Mouse (Mus musculus): ENCODE results near the gene Nav3.

The Nav3 gene

GRCm38 (mm10) chr10:109920607-109921187, 535.3 kb downstream of the Nav3 start:
- no peak for DNase-seq (ENCODE audit: low read depth, low spot score)

- DNase-seq (ENCODE audit: low read depth, low spot score): no peak
These were observed 536.5 kb downstream of the Nav3 start for GRCm38 (mm10) chr10:109919515-109919914.

- no peak for DNase-seq (ENCODE audit: low read depth, low spot score)
These were observed 548.8 kb downstream of the Nav3 start for GRCm38 (mm10) chr10:109907206-109907605.

GRCm38 (mm10) chr10:109906413-109906785, 549.6 kb downstream of the Nav3 start:
- no peak for DNase-seq (ENCODE audit: low read depth, low spot score)

- no peak for DNase-seq (ENCODE audit: low read depth, low spot score)
These were observed 550.2 kb downstream of the Nav3 start for GRCm38 (mm10) chr10:109905649-109906412.

- no peak for DNase-seq (ENCODE audit: low read depth, low spot score)
These were observed 551.2 kb downstream of the Nav3 start for GRCm38 (mm10) chr10:109904841-109905240.

- DNase-seq (ENCODE audit: low read depth, low spot score): no peak
These were observed 552.1 kb downstream of the Nav3 start for GRCm38 (mm10) chr10:109903701-109904555.

GRCm38 (mm10) chr10:109903241-109903640, 552.8 kb downstream of the Nav3 start:
- no peak for DNase-seq (ENCODE audit: low read depth, low spot score)

GRCm38 (mm10) chr10:109889171-109889475, 566.9 kb downstream of the Nav3 start:
- DNase-seq (ENCODE audit: low read depth, low spot score): no peak

- DNase-seq (ENCODE audit: low read depth, low spot score): no peak
These were observed 567.4 kb downstream of the Nav3 start for GRCm38 (mm10) chr10:109888355-109889170.

GRCm38 (mm10) chr10:109887160-109887559, 568.8 kb downstream of the Nav3 start:
- no peak for DNase-seq (ENCODE audit: low read depth, low spot score)

- no peak for DNase-seq (ENCODE audit: low read depth, low spot score)
These were observed 579.9 kb downstream of the Nav3 start for GRCm38 (mm10) chr10:109876107-109876506.

GRCm38 (mm10) chr10:109875312-109875830, 580.6 kb downstream of the Nav3 start:
- DNase-seq (ENCODE audit: low read depth, low spot score): no peak

- DNase-seq (ENCODE audit: low read depth, low spot score): no peak
These were observed 581.2 kb downstream of the Nav3 start for GRCm38 (mm10) chr10:109874652-109875311.

- DNase-seq (ENCODE audit: low read depth, low spot score): no peak
These were observed 589.9 kb downstream of the Nav3 start for GRCm38 (mm10) chr10:109866063-109866462.

- no peak for DNase-seq (ENCODE audit: low read depth, low spot score)
These were observed 590.6 kb downstream of the Nav3 start for GRCm38 (mm10) chr10:109865391-109865790.

- no peak for DNase-seq (ENCODE audit: low read depth, low spot score)
These were observed 591.3 kb downstream of the Nav3 start for GRCm38 (mm10) chr10:109864708-109865107.

- DNase-seq (ENCODE audit: low read depth, low spot score): no peak
These were observed 594.7 kb downstream of the Nav3 start for GRCm38 (mm10) chr10:109861275-109861674.

- no peak for DNase-seq (ENCODE audit: low read depth, low spot score)
These were observed 597.4 kb downstream of the Nav3 start for GRCm38 (mm10) chr10:109858568-109858967.

GRCm38 (mm10) chr10:109852392-109852791, 603.6 kb downstream of the Nav3 start:
- DNase-seq (ENCODE audit: low read depth, low spot score): no peak

GRCm38 (mm10) chr10:109847631-109848030, 608.4 kb downstream of the Nav3 start:
- no peak for DNase-seq (ENCODE audit: low read depth, low spot score)

Data from c-Kit-negative CD71-positive TER-119-positive erythroid progenitor cells, embryonic 14.5 days (primary cell).